Mouse (Mus musculus): Measurements from ENCODE around the gene Acbd5. TPM values are rescaled to one million over a fixed set of nuclear protein-coding genes. Genes with fewer than 3 reads are reported as not detected.
"Not testable (repeated sequence)": the region's sequence is repeated elsewhere in the genome, so short reads cannot be mapped to it uniquely, and the experiment has no call there.

Gene Acbd5
- 10 to 100 TPM; 26.2 to 29.7 (median 27.1) TPM for total RNA-seq (2022)

GRCm38 (mm10) chr2:23067552-23068369 lies at the start of gene Acbd5:
Gene Acbd5, plus strand, starts transcription at chr2:23068167.
- DNase-seq (ENCODE audit: low spot score in 2 of 2), result peak; percentile 91 to 93

- DNase-seq (ENCODE audit: low spot score in 2 of 2), result no peak
Observed at GRCm38 (mm10) chr2:23019170-23019569, 48.8 kb upstream of the Acbd5 start.

- DNase-seq (ENCODE audit: low spot score in 2 of 2), result no peak
Observed at GRCm38 (mm10) chr2:23021320-23021719, 46.6 kb upstream of the Acbd5 start.

GRCm38 (mm10) chr2:23021721-23022120 lies 46.2 kb upstream of the Acbd5 start:
- peak in 1 of 2 experiments; percentile 19 for DNase-seq (ENCODE audit: low spot score in 2 of 2)

- DNase-seq (ENCODE audit: low spot score in 2 of 2), result no peak
Observed at GRCm38 (mm10) chr2:23023023-23023422, 44.9 kb upstream of the Acbd5 start.

- DNase-seq (ENCODE audit: low spot score in 2 of 2), result no peak
Observed at GRCm38 (mm10) chr2:23023714-23024282, 44.2 kb upstream of the Acbd5 start.

- no peak for DNase-seq (ENCODE audit: low spot score in 2 of 2)
Observed at GRCm38 (mm10) chr2:23026379-23026778, 41.6 kb upstream of the Acbd5 start.

GRCm38 (mm10) chr2:23028826-23029225 lies 39.1 kb upstream of the Acbd5 start:
- no peak for DNase-seq (ENCODE audit: low spot score in 2 of 2)

GRCm38 (mm10) chr2:23030631-23031030 lies 37.3 kb upstream of the Acbd5 start:
- DNase-seq (ENCODE audit: low spot score in 2 of 2), result no peak

- DNase-seq (ENCODE audit: low spot score in 2 of 2), result no peak
Observed at GRCm38 (mm10) chr2:23034692-23035435, 33.1 kb upstream of the Acbd5 start.

- no peak for DNase-seq (ENCODE audit: low spot score in 2 of 2)
Observed at GRCm38 (mm10) chr2:23035467-23035866, 32.5 kb upstream of the Acbd5 start.

- DNase-seq (ENCODE audit: low spot score in 2 of 2), result peak; percentile 12 to 38
Observed at GRCm38 (mm10) chr2:23039082-23040000, 28.6 kb upstream of the Acbd5 start.

- DNase-seq (ENCODE audit: low spot score in 2 of 2), result peak; percentile 82 to 85
Observed at GRCm38 (mm10) chr2:23040001-23040646, 27.8 kb upstream of the Acbd5 start, which contains the start of gene Abi1. Gene Abi1, minus strand, starts transcription at chr2:23040241.

GRCm38 (mm10) chr2:23040690-23041089 lies 27.3 kb upstream of the Acbd5 start:
- not testable (repeated sequence) for DNase-seq (ENCODE audit: low spot score in 2 of 2)

GRCm38 (mm10) chr2:23041457-23041856 lies 26.5 kb upstream of the Acbd5 start:
- DNase-seq (ENCODE audit: low spot score in 2 of 2), result no peak

- DNase-seq (ENCODE audit: low spot score in 2 of 2), result no peak
Observed at GRCm38 (mm10) chr2:23042189-23042588, 25.8 kb upstream of the Acbd5 start.

GRCm38 (mm10) chr2:23045703-23046102 lies 22.3 kb upstream of the Acbd5 start:
- no peak for DNase-seq (ENCODE audit: low spot score in 2 of 2)

GRCm38 (mm10) chr2:23048006-23048405 lies 20.0 kb upstream of the Acbd5 start:
- no peak for DNase-seq (ENCODE audit: low spot score in 2 of 2)

- DNase-seq (ENCODE audit: low spot score in 2 of 2), result no peak
Observed at GRCm38 (mm10) chr2:23051890-23052289, 16.1 kb upstream of the Acbd5 start.

GRCm38 (mm10) chr2:23052523-23052922 lies 15.4 kb upstream of the Acbd5 start:
- DNase-seq (ENCODE audit: low spot score in 2 of 2), result no peak

- no peak for DNase-seq (ENCODE audit: low spot score in 2 of 2)
Observed at GRCm38 (mm10) chr2:23068370-23068737, 387 bp downstream of the Acbd5 start.
